Mouse (Mus musculus) myocyte (in vitro differentiated cells): ENCODE results near the gene Tmem213.

ENCODE experiments used
- CEBPB ChIP-seq: IDR thresholded peaks from 2 replicates; pipeline ENCODE4 v1.6.1; 2011; ENCODE audit warnings: mild to moderate bottlenecking, moderate library complexity; ENCODE audit not compliant: poor library complexity, insufficient read depth, severe bottlenecking
- E2F4 ChIP-seq: IDR thresholded peaks from one replicate; pipeline ENCODE4 v1.6.1; 2011; ENCODE audit warnings: mild to moderate bottlenecking, control low read depth, moderate library complexity; ENCODE audit not compliant: insufficient read depth
- MAX ChIP-seq: IDR thresholded peaks from one replicate; pipeline ENCODE4 v1.6.1; 2011; ENCODE audit warnings: low read depth, mild to moderate bottlenecking, control low read depth
- MYOD1 ChIP-seq, 3 experiments: IDR thresholded peaks; one replicate each; pipeline ENCODE4 v1.6.1; 2011; ENCODE audit warnings: control low read depth in 2 of 3, low read depth in 2 of 3, mild to moderate bottlenecking in 2 of 3, moderate library complexity in 1 of 3; ENCODE audit not compliant: insufficient read length in 2 of 3, control insufficient read depth in 1 of 3
- MYOG ChIP-seq, 3 experiments: IDR thresholded peaks; one replicate each; pipeline ENCODE4 v1.6.1; 2011; ENCODE audit warnings: control low read depth in 2 of 3, low read depth in 2 of 3, mild to moderate bottlenecking in 2 of 3; ENCODE audit not compliant: insufficient read length in 2 of 3, control insufficient read depth in 1 of 3, insufficient read depth in 1 of 3
- POLR2A ChIP-seq: IDR thresholded peaks from one replicate; pipeline ENCODE4 v1.6.1; 2011; ENCODE audit warnings: low read depth, mild to moderate bottlenecking, control low read depth, moderate library complexity; ENCODE audit not compliant: insufficient read length
- POLR2AphosphoS2 ChIP-seq: IDR thresholded peaks from one replicate; pipeline ENCODE4 v1.6.1; 2011; ENCODE audit warnings: low read depth, control low read depth; ENCODE audit not compliant: insufficient read length
- REST ChIP-seq: IDR thresholded peaks from one replicate; pipeline ENCODE4 v1.6.1; 2011; ENCODE audit warnings: mild to moderate bottlenecking, control low read depth, moderate library complexity; ENCODE audit not compliant: insufficient read depth, insufficient read length
- SRF ChIP-seq: IDR thresholded peaks from one replicate; pipeline ENCODE4 v1.6.1; 2011; ENCODE audit warnings: low read depth; ENCODE audit not compliant: control insufficient read depth, insufficient read length
- TCF12 ChIP-seq: IDR thresholded peaks from one replicate; pipeline ENCODE4 v1.6.1; 2011; ENCODE audit warnings: mild to moderate bottlenecking, control low read depth; ENCODE audit not compliant: poor library complexity, insufficient read depth, severe bottlenecking
- TCF3 ChIP-seq: IDR thresholded peaks from one replicate; pipeline ENCODE4 v1.6.1; 2011; ENCODE audit warnings: low read depth, control low read depth; ENCODE audit not compliant: insufficient read length
- USF1 ChIP-seq: IDR thresholded peaks from one replicate; pipeline ENCODE4 v1.6.1; 2011; ENCODE audit warnings: low read depth, mild to moderate bottlenecking, control low read depth, moderate library complexity

DNA sequence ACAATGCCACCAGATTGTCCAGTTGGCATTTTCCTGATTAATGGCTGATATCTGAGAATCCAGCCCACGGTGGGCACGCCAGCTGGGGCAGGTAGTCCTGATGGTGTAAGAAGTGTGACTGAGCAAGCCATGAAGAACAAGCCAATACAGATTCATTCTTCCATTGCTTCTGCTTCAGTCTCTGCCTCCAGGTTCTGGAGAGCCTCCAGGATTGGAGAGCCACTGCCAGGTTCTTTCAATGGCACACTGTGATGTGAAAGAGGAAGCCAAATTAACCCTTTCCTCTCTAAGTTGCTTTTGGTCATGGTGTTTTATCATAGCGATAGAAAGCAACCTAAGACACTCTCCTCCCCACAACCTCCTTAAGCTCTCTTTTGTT is 43.9 kb upstream of the Tmem213 start:
- TF ChIP-seq TCF12 (no peak), POLR2A (no peak), REST (no peak), MAX (no peak), E2F4 (no peak), USF1 (no peak), POLR2AphosphoS2 (no peak), SRF (no peak), MYOD1 (IDR thresholded peaks at IDR 0.05; ENCODE audit: control insufficient read depth in 1 of 3, insufficient read length in 2 of 3, low read depth in 2 of 3) (no peak), MYOG (IDR thresholded peaks at IDR 0.05; ENCODE audit: control insufficient read depth in 1 of 3, insufficient read depth in 1 of 3, insufficient read length in 2 of 3, low read depth in 2 of 3) (no peak), CEBPB (no peak), TCF3 (no peak)
